Mouse (Mus musculus) embryonic fibroblast, embryonic 13.5 days (primary cell): Measurements from ENCODE around the gene 1600014C10Rik. TPM values are rescaled to one million over a fixed set of nuclear protein-coding genes. Genes with fewer than 3 reads are reported as not detected.
A peak's percentile ranks its signal among the peaks of the same experiment; 100 is the strongest.

Experiments used
- H3K27ac ChIP-seq: 2 replicates; pipeline ENCODE4 v1.5.1; 2012; ENCODE audit warnings: low read length, control low read depth, inconsistent platforms; ENCODE audit not compliant: insufficient read depth
- H3K4me1 ChIP-seq: 2 replicates; pipeline ENCODE4 v1.6.1; 2011; ENCODE audit warnings: low read length; ENCODE audit not compliant: control insufficient read depth, insufficient read depth
- H3K4me3 ChIP-seq: 2 replicates; pipeline ENCODE4 v1.5.1; 2011; ENCODE audit warnings: mild to moderate bottlenecking, control low read depth, low read length; ENCODE audit not compliant: insufficient read depth
- CTCF ChIP-seq: IDR thresholded peaks from 2 replicates; pipeline ENCODE4 v1.5.1; 2011; ENCODE audit warnings: mild to moderate bottlenecking, control low read depth, low read length, moderate library complexity, borderline replicate concordance; ENCODE audit not compliant: insufficient read depth
- POLR2A ChIP-seq: IDR thresholded peaks from 2 replicates; pipeline ENCODE4 v1.6.1; 2011; ENCODE audit warnings: low read depth, mild to moderate bottlenecking, control low read depth, low read length, moderate library complexity
- polyA plus RNA-seq: library from polyadenylated mRNA; stranded (reverse); fragments of >200 nt; gene quantifications from 2 replicates; pipeline ENCODE4 v1.2.4, GENCODE M21; 2011; ENCODE audit warnings: low read depth; ENCODE audit not compliant: missing spikeins, insufficient read length

The 1600014C10Rik gene
- polyA plus RNA-seq, 1 experiment, result 22.5 TPM

GRCm38 (mm10) chr7:38227181-38227899, 44.3 kb downstream of the 1600014C10Rik start:
- Histone ChIP-seq H3K4me1 (peaks cover 9% of the 10 kb centered on the region), H3K4me3 (peak overlapping the region; percentile 78), H3K27ac (peak overlapping the region; percentile 87)
- TF ChIP-seq POLR2A (peak; percentile 72), CTCF (no peak)

DNA sequence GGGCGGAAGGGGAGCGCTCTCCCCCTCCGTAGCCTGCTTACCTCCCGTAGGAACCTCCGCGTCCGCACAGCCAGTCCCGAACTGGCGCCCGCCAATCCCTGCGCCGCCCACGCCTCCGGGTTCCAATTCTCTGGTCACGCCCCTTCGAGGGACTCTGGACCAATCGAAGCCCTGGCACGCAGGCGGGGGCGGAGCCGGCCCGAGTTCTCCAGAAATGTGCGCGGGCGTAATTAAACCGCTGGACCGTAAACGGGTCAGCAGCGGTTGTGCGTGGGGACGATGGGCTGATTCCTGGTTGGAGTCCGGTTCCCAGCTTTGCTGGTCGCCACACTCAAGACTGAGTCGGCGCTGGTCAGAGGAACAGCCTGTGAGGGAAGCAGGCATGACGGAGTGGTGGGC, 44.9 kb downstream of the 1600014C10Rik start, which contains the start of gene Plekhf1:
TSS of gene Plekhf1 (minus strand) at position 117 of the 399 bp plus-strand sequence.
- H3K27ac ChIP-seq, result peak within 1 kb of the TSS; percentile 87
- TF ChIP-seq POLR2A (peak; percentile 93), CTCF (no peak)
- peaks cover 11% of the 10 kb centered on the region for H3K4me1 ChIP-seq
- H3K4me3 ChIP-seq, result peak within 1 kb of the TSS; percentile 78

- Histone ChIP-seq H3K4me1 (peaks cover 11% of the 10 kb centered on the region), H3K4me3 (no peak overlapping the region), H3K27ac (peak overlapping the region; percentile 67)
- no peak for TF ChIP-seq CTCF
Observed at GRCm38 (mm10) chr7:38228329-38228728, 45.3 kb downstream of the 1600014C10Rik start.

DNA sequence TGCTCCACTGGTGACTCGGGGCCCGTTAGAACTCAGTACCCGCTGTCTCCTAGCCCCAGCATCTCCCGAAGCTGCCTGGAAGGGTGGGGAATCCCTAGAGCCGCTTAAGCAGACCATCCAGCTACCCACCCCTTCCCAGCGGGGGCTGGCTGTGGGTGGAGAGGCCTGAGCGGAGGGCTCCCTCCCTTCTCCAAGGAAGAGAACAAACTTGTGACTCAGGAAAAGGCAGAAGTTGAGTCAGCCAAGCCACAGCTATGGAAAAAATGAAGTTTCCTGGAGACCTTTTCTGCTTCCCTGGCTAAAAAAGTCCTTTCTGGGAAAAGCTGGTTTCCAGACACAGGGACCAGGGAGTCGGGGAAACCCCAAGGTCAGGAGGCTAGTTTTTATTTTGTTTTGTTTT, 47.3 kb downstream of the 1600014C10Rik start:
- TF ChIP-seq CTCF (no peak), POLR2A (peak; percentile 61; the same call in 1 of the 2 replicates)
- peak overlapping the region; percentile 97 for H3K27ac ChIP-seq
- H3K4me1 ChIP-seq, result peaks cover 9% of the 10 kb centered on the region
- H3K4me3 ChIP-seq, result no peak overlapping the region

- TF ChIP-seq CTCF (no peak), POLR2A (no peak)
Observed at GRCm38 (mm10) chr7:38236400-38237105, 53.5 kb downstream of the 1600014C10Rik start.

GRCm38 (mm10) chr7:38237140-38237539, 54.1 kb downstream of the 1600014C10Rik start:
- Histone ChIP-seq H3K4me1 (0 out of 2 replicates have a peak, but pooled peaks cover 2% of the 10 kb centered on the region), H3K27ac (no peak overlapping the region), H3K4me3 (no peak overlapping the region)
- TF ChIP-seq CTCF (no peak), POLR2A (no peak)

More at GRCm38 (mm10) chr7:38236400-38237105, 53.5 kb downstream of the 1600014C10Rik start:
- Histone ChIP-seq H3K4me3 (no peak overlapping the region), H3K27ac (no peak overlapping the region), H3K4me1 (0 out of 2 replicates have a peak, but pooled peaks cover 2% of the 10 kb centered on the region)

- Histone ChIP-seq H3K27ac (no peak overlapping the region), H3K4me3 (no peak overlapping the region), H3K4me1 (no peaks in the 10 kb centered on the region)
- TF ChIP-seq POLR2A (no peak), CTCF (no peak)
Observed at GRCm38 (mm10) chr7:38242417-38242816, 59.4 kb downstream of the 1600014C10Rik start.

Other genes with a start within 250 kb of the 1600014C10Rik start
- gene Uri1, start 159.7 kb upstream of the 1600014C10Rik start, polyA plus RNA-seq, result 41.3 and 54.3 TPM in 2 replicates
- gene Ccne1, start 75.7 kb upstream of the 1600014C10Rik start, polyA plus RNA-seq, result 47.9 and 51.0 TPM in 2 replicates
- 9.6 and 11.9 TPM in 2 replicates for gene Plekhf1, start 44.8 kb downstream of the 1600014C10Rik start, polyA plus RNA-seq
- gene Pop4, start 88.2 kb downstream of the 1600014C10Rik start, polyA plus RNA-seq, result 42.3 and 44.0 TPM in 2 replicates